Mouse (Mus musculus) spleen, adult 2 months (tissue): Measurements from ENCODE around the gene Chac2. TPM values are rescaled to one million over a fixed set of nuclear protein-coding genes. Genes with fewer than 3 reads are reported as not detected.

Source experiments
- DNase-seq, 2 experiments: peaks; one replicate each; pipeline versions ENCODE4 v3.0.0 to v3.0.0-alpha.2; 2012 to 2021; ENCODE audit warnings: low spot score in 2 of 2, low read depth in 1 of 2
- H3K27ac ChIP-seq: fragments of 200-500 bp; 2 replicates; pipeline ENCODE4 v1.5.1; 2012; ENCODE audit warnings: low read length, inconsistent platforms; ENCODE audit not compliant: insufficient read depth
- H3K27me3 ChIP-seq: fragments of 200-500 bp; 2 replicates; pipeline ENCODE4 v1.6.1; 2012; ENCODE audit warnings: mild to moderate bottlenecking, moderate library complexity, low read length, inconsistent platforms; ENCODE audit not compliant: control insufficient read depth, insufficient read depth
- H3K36me3 ChIP-seq: fragments of 200-500 bp; 2 replicates; pipeline ENCODE4 v1.6.1; 2012; ENCODE audit warnings: mild to moderate bottlenecking, low read length, inconsistent platforms; ENCODE audit not compliant: control insufficient read depth, insufficient read depth
- H3K4me1 ChIP-seq: fragments of 200-500 bp; 2 replicates; pipeline ENCODE4 v1.6.1; 2011; ENCODE audit warnings: inconsistent platforms; ENCODE audit not compliant: control insufficient read depth, insufficient read depth, insufficient read length
- H3K4me3 ChIP-seq: fragments of 200-500 bp; 2 replicates; pipeline ENCODE4 v1.5.1; 2011; ENCODE audit warnings: mild to moderate bottlenecking, inconsistent platforms; ENCODE audit not compliant: insufficient read depth, insufficient read length; ENCODE audit errors: extremely low read depth
- CTCF ChIP-seq: fragments of 200-500 bp; IDR thresholded peaks from 2 replicates; pipeline ENCODE4 v1.5.1; 2011; ENCODE audit warnings: mild to moderate bottlenecking, inconsistent platforms; ENCODE audit not compliant: insufficient read depth, insufficient read length, insufficient replicate concordance; ENCODE audit errors: extremely low read depth
- POLR2A ChIP-seq: fragments of 200-500 bp; IDR thresholded peaks from 2 replicates; pipeline ENCODE4 v1.6.1; 2011; ENCODE audit warnings: low read depth, low read length, inconsistent platforms
- WGBS: fragments of 180-500 bp; shearing (Covaris S2); methylation state at CpG from one replicate; pipeline ENCODE4 v1.1.7; 2018; 5-methylcytosine and 5-hydroxymethylcytosine counted together
- polyA plus RNA-seq: library from polyadenylated mRNA; depleted of rRNA; stranded (reverse); fragments of >200 nt; gene quantifications from 2 replicates; pipeline ENCODE4 v1.2.3, GENCODE M21; 2012; rRNA removed

Gene Chac2
- polyA plus RNA-seq, 1 experiment: 2.6 TPM

DNA sequence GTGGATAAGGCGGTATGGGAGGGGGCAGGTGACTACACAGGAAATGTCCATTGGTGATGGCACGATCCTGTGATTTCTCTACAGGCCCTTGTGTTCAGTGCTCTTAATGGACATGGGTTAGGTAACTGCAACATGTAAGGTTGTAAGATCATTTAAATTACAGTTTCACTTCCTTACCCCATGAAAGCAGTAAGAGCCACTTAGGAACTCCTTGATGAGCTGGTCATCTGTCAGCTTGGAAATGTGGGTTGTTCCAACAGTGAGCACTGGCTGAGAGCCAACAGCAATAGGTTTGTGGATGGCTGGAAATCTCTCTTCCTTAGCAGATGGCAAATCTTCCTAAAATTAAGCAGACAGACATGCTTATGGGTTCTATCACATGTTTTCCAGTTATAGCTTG lies 42.6 kb downstream of the Chac2 start:
- H3K4me3 ChIP-seq: no peak overlapping the region
- no peak for DNase-seq
- 91% methylated on average over 2 of the region's 2 CpGs for WGBS
- peaks cover 21% of the 10 kb centered on the region for H3K36me3 ChIP-seq
- TF ChIP-seq POLR2A (no peak), CTCF (no peak)
- H3K27me3 ChIP-seq: no peaks in the 10 kb centered on the region
- H3K27ac ChIP-seq: no peak overlapping the region
- H3K4me1 ChIP-seq: no peaks in the 10 kb centered on the region

DNA sequence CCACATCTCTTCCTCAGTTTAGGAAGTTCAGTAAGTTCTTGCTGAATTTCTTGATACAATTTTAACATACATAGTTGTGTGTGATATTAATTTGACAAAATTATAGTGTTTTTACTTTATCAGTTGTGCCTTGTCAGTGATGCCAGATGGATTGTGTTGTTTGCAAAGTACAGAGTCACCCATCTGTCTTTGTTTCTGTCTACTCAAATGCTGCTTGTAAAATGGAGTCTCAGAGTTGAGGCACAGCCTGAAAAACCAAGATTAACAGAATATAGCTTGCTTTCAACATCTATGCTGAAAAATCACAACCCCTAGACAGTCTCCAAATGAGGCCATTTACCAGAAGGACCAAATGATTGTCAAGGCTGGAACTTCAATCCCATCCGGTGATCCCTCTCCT lies 57.7 kb downstream of the Chac2 start:
- no peak overlapping the region for H3K27ac ChIP-seq
- no peaks in the 10 kb centered on the region for H3K4me1 ChIP-seq
- TF ChIP-seq POLR2A (no peak), CTCF (no peak)
- no peaks in the 10 kb centered on the region for H3K27me3 ChIP-seq
- 83% methylated on average over 1 of the region's 1 CpGs for WGBS
- DNase-seq: no peak
- H3K36me3 ChIP-seq: peaks cover 8% of the 10 kb centered on the region
- no peak overlapping the region for H3K4me3 ChIP-seq

GRCm38 (mm10) chr11:30928079-30928478 lies 58.1 kb downstream of the Chac2 start:
- Histone ChIP-seq H3K27me3 (no peaks in the 10 kb centered on the region), H3K36me3 (peaks cover 8% of the 10 kb centered on the region), H3K4me1 (no peaks in the 10 kb centered on the region), H3K27ac (no peak overlapping the region), H3K4me3 (no peak overlapping the region)
- DNase-seq: no peak
- TF ChIP-seq POLR2A (no peak), CTCF (no peak)

Other genes with a start within 250 kb of the Chac2 start
- 4.3 TPM in 2 replicates for gene Psme4, start 214.6 kb downstream of the Chac2 start, polyA plus RNA-seq
- gene Gpr75, start 101.0 kb downstream of the Chac2 start, polyA plus RNA-seq: 0.06 TPM in 2 replicates
- gene Asb3, start 100.9 kb downstream of the Chac2 start, polyA plus RNA-seq: 1.7 and 2.2 TPM in 2 replicates
- gene Erlec1, start 32.0 kb downstream of the Chac2 start, polyA plus RNA-seq: 9.8 and 10.0 TPM in 2 replicates
- not detected in 2 replicates for gene Gm17332, start 196.1 kb upstream of the Chac2 start, polyA plus RNA-seq